Mouse (Mus musculus) left cerebral cortex, postnatal 36 days (tissue): Measurements from ENCODE around the gene Myocd. TPM values are rescaled to one million over a fixed set of nuclear protein-coding genes. Genes with fewer than 3 reads are reported as not detected.
A peak's percentile ranks its signal among the peaks of the same experiment; 100 is the strongest.

Source experiments
- DNase-seq, 2 experiments: peaks; one replicate each; pipeline ENCODE4 v3.0.0; 2021 to 2022; ENCODE audit warnings: low spot score in 2 of 2, mixed read lengths in 1 of 2
- intact Hi-C: fragments of 180-260 bp; cut with DNase I; formaldehyde crosslinking; loops from one replicate; pipeline ENCODE4 v1.15.1; 2025
- total RNA-seq, 2 experiments: library from RNA; stranded (reverse); gene quantifications; 2 replicates each; pipeline ENCODE4 v1.2.3; 2021

Myocd gene
- total RNA-seq, 2 experiments from 2014 or later = 0.47 to 0.75 TPM

DNA sequence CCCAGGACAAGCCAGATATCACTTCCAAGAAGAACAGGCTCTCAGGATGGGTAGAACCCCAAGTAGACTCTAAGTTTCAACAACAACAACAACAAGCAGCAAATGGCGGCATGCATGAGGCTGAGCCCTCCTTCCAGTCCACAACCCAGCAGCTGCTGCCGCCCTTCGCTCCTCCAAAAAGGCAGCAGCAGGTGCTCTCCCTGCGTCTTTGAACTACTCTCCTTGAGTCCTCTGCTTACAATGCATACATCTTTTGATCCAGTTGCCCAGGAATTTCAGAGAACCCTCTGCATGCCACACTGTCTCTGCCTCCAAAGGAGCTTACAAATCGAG is 111.2 kb downstream of the Myocd start:
- intact Hi-C loops = no loop called here
- DNase-seq = no peak

DNA sequence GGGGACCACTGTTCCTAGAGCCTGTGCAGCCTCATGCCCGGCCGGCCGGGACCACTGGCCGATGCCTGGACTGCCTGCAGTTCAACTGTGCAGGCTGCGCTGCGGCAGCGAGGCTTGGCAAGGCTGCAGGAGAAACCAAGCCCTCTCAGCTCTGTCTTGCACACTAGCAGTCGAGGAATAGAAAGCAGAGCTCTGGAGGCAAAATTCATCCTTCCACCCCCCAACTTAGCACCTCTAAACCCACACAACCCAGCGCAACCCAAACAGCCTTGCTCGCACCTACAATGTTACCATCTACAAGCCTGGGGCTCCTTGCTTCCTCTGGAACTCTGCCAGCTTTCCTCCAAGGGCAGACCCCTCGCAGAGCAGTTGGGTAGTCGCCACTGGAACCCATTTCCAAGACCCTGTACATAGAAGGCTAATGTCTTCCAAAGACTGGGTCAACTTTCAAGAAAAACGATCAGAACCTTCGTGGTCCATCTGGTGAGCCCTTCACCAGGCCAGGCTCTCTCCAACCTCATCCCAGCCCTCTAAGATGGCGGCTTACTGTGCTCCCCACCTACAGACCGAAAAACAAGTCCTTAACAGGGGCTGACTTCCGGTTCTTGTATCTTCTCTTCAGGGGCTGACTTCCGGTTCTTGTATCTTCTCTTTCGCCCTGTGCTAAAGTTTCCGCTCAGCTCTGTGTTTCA is 111.7 kb downstream of the Myocd start:
- peak in 1 of 2 experiments; percentile 41 for DNase-seq
- intact Hi-C loops = no loop called here

DNA sequence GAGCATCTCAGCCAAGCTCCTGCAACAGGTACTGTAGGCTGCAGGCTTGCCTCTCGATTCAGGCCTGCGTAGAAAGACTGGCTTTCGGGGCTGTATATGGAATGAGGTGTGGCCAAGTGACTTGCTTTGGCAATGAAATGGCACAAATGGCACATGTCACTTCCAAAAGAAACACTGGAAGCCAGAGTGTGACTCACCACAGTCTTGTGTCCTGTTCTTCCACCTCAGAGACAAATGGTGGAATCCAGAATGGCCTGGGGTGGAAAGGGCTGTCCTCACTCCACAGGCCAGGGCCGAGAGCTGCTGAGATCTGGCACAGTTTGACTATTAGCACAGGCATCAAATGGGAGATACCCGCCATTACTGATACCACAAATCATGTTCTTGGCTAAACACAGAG is 116.8 kb downstream of the Myocd start:
- intact Hi-C loops = no loop called here
- DNase-seq = no peak

DNA sequence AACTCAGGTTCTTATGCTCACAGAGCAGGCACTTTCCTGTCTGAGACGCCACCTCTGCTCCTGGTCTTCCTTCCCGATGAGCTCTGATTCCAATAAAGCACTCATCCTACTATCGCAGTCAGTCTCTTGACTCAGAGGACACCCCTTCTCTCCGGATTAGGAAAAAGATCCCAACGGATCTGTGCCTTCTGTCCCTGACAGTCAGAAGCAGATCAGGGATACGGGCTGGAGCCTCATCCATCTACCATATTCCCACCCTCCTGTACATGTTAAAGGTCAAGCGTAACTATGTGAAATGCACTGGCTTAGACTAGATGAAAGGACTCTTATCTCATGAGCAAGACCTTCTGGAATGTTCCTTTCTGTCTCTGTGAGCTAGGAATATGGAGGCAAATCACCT is 121.3 kb downstream of the Myocd start:
- intact Hi-C loops = no loop called here
- DNase-seq = no peak

DNA sequence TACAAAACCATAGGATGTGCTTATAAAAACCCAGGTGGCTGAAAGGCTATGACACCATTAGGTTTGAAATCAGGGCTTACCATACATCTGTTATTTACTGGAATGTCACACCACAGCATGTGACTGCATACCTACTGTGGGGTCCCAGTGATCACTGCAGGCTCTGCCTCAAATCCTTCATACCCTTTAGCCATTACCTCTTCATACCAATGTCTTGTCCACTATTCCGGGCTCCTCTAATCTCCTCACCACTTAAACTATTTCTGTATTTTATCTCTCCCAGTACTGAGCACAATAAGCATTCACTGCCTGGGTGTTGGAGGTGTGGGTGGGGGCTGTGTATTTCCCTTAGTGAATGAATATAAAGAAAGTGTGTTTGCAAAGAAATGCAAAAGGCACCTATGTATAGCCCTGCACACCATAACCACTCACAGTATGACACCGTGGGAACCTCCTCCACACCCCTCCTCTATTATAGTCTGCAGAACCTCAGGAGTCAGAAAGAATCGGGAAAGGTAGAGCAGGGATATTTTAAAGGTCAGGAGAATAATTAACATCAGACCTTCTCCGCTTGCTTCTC is 126.9 kb downstream of the Myocd start:
- intact Hi-C loops = no loop called here
- no peak for DNase-seq

DNA sequence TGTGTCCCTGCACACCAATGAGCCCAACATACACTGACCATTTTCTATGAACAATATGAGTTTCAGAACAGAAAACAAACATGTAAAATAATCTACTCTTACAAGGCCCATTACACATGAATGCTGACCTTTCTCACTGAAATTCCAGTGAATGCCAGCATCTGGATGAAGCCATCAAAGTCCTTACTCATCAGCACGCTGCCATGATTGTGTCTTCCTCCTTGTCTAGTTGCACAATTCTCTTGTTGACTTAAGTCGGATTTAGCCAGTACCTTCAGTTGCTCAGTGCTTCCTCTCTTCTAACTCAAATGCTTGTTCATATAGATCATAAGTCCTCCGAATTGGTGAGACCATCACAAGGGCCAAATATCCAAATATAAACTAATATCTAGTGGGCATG is 130.8 kb downstream of the Myocd start:
- intact Hi-C loops = loop anchor here (10.0 kb wide), 1 partner anchor 84 kb away; no protein-coding TSS in a partner anchor
- DNase-seq = no peak

DNA sequence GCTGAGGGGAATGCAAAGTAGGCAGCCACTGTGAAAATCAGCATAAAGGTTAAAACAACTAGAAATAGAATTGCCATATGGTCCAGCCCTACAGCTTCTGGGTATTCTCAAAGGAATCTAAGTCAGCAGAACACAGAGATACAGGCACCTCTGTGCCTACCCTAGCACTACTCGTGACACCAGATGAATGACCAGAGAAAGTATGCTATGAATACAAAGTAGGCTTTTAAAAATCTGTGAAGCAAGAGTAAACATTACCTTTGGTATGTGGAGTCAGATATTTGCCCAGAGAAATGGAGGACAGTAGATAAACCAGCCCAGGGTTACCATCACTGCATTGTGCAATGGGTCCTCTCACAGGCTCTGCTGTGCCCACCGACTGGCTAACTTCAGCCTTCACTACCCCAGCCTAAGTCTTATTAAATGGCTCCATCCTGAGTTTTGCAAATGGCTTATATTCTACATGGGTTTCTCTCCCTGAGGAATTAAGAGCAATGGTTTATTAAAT is 132.6 kb downstream of the Myocd start:
- intact Hi-C loops = loop anchor here (10.0 kb wide), 1 partner anchor 82 kb away; no protein-coding TSS in a partner anchor
- no peak for DNase-seq

DNA sequence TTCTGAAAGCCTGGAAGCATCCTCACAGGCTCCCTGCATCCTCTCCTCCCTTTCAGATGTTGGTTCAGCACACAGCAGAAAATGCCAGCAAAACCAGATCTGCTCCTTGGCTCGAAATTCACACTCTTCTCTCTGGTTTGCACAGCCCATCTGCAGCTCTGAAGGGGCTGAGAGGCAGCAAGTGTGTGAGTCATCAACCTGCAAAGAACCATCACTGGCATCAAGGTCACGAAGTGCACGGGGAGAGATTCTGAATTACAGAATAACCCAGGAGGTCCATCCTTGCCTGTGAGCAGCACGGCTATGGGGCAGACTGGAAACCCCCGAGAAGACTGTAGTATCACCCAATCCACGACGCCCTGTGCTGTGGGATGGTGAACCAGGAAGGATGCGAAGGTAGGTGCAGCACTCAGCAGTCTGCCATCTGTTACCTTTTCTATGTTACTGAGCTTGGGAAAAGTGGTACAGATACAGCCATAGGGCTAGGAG is 134.5 kb downstream of the Myocd start:
- peak; percentile 62 to 66 for DNase-seq
- intact Hi-C loops = loop anchor here (10.0 kb wide), 1 partner anchor 80 kb away; no protein-coding TSS in a partner anchor

DNA sequence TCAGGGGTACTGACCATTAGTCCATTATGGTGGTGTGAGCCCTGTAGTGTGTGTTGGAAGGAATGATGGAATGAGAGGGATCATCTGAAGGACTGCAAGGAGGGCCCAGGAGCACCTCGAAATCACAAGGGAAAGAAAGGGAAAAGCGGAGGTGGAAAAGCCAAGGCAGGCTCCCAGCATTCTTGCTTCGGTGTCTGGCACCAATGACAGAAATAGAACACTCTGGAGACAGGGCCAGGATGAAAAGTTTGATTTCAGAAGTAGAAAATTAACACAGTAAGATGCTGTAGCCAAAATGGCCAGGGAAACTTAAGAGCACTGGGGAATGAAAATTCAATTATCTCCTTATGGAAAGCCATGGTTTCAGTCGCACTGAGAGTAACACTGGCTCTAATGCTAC is 136.1 kb downstream of the Myocd start:
- no peak for DNase-seq
- intact Hi-C loops = loop anchor here (10.0 kb wide), 1 partner anchor 79 kb away; no protein-coding TSS in a partner anchor

DNA sequence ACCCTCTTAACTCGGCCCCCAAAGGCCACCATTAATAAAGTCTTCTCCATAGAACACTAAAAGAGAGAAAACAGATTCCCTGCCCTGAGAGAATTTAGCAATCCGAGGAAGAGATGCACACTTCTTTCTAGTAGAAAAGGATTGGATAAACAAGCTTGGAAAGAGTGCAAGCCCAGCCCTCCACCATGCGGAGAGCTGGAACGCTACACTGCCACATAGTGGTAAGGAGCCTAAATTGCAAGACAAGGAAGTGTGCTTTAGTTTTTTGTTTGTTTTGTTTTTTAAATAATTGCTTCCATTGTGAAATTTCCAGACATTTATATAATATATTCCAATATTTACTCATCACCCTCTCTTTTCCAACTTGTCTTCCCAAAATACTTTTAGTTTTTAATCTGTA is 140.7 kb downstream of the Myocd start:
- intact Hi-C loops = no loop called here

DNA sequence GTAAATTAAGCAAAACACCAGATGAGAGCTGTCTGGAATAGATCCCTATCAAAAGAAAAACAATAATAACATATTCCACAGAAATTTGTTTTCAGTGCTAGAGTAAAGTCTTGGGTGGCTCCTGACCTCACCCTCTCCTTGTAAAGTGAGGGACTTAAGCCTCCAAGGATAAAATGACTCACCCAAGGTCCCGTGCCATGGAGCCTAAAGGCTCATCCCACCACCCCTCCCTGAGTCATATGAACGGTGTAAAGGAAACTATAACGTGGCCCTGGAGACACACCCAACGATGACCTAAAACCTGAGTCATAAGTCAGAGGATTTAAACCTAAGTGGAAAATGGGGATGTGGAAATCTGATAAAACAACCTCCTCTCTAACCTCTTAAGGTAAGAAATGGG is 141.1 kb downstream of the Myocd start:
- intact Hi-C loops = no loop called here

More for the DNA sequence above, 140.7 kb downstream of the Myocd start:
- no peak for DNase-seq

DNA sequence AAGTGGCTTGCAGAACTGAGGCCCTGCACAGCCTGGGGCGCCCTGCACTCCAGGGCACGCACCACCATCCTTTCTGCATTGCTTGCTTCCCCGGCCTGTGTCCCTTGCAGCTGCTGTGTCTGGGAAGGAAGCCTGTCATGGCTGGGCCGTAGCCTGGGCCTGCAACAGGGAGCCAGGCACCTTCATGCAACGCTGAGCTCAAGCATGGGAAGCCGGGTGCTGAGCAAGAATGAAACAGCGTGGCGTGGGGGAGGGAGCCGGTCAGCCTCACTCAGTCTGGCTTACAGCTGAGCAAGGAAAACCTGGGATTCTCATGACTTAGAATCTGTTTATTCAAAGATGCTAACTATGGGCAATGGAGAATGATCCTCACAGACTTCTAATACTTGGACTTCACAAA is 143.2 kb downstream of the Myocd start:
- peak; percentile 47 to 48 for DNase-seq

More for the DNA sequence above, 141.1 kb downstream of the Myocd start:
- DNase-seq = no peak

More for the DNA sequence above, 143.2 kb downstream of the Myocd start:
- intact Hi-C loops = no loop called here

Other genes with a start within 250 kb of the Myocd start
- gene 1700086D15Rik, start 110.1 kb downstream of the Myocd start, total RNA-seq = 1 to 10 TPM; 2.1 to 3.7 TPM
- 100 to 1,000 TPM; 145 to 152 TPM for gene Arhgap44, start 107.0 kb downstream of the Myocd start, total RNA-seq